Mouse (Mus musculus) cerebellum, adult 8-10 months (tissue): Measurements from ENCODE around the gene Ndufaf4.
A peak's percentile ranks its signal among the peaks of the same experiment; 100 is the strongest.
"Not testable (repeated sequence)": the region's sequence is repeated elsewhere in the genome, so short reads cannot be mapped to it uniquely, and the experiment has no call there.

Source experiments
- DNase-seq: peaks from one replicate; pipeline ENCODE4 v3.0.0; 2022

Ndufaf4 gene

DNA sequence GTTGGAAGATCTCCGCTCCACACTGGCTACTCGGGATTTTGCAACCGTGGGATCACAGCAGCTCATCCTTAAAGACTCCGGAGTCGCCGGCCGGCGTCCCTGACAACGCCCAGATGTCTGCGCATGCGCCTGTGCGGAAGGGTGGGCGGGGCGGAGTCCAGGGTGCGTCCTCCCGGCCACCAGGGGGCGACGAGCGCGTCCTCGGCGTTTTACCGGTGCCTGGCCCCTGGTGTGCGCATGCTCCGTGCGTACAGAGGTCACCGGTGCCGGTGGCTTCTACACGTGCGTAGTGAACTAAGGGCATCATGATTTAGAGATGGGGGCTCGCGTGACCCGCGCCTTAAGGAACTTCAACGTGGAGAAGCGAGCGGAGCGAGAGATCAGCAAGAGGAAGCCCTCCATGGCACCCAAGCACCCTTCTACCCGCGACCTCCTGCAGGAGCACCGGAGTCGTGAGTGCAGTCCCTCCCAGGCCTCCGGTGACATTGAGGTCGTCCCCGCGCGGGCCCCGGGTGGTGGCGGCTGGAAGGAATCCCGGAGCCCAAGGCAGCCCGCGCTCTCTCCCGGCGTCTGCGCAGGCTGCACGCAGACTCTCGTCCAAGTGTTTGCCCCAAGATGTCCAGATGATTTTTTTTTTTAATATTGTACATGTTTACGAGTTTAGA is at the start of gene Ndufaf4:
Gene Ndufaf4, plus strand, starts transcription at position 233 of the 665 bp plus-strand sequence.
- peak; percentile 99 for DNase-seq

DNA sequence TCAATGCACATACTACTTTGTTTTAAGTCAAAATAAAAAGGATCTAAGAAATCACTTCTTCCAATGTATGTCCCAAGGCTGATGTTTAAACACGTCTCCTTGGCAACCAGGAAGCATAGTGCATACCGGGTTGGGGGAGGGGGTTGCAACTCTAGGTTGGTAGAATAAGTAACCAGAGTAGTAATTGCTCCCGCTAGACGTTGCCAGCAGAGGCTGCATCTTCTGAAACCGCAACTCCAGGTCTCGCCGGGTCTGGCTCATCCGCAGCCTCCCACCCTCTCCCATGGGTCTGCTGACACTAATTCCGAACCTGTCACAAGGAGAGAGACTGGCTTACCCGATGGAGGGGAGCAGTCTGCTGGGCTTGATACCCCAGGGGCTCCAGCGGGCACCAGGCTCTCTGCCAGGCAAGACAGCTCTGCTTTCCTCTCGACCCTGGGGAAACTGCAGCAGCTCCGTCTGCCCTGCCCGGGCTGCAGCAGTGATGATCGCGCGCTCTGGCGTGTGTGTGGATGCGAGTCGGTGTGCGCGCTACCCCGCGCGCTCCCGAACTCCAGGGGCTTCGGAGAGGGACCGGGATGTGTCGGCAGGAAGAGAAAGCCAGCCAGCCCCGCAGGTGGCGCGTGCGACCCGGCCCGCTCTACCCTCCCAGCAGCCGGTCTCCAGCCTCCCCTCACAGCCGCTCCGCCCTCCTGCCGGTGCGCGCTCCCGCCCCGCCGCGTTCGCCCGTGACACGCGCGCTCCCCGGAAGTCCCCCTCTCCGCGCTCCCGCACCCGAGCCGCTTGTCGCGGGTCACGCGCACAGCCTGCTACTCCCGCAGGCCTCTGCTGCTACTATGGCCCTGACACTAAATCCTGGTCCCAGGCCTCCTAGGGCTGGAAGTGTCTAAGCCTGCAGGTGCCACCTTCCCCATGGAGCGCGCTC is 47.2 kb upstream of the Ndufaf4 start, which contains the start of gene Klhl32:
Gene Klhl32, minus strand, starts transcription at position 724 of the 925 bp plus-strand sequence.
- DNase-seq: peak; percentile 89

DNA sequence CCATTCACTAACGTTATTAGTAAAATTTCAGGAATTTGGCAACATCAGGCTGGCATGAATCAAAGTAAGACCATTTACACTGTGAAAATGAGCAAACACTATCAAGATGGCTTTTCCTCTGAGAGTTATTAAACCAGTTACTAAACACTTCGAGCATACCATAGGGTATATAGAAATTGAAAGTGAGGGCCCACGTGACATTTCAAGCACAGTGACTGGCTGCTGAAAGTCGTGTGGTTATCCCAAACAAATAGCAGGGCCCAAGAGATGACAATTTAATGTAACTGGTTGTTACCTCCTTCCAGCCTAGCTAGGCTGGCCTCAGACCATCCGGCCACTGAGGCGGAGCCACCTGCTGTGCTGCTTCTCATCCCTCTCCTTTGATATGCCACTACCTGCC is 32.2 kb upstream of the Ndufaf4 start:
- DNase-seq: no peak

DNA sequence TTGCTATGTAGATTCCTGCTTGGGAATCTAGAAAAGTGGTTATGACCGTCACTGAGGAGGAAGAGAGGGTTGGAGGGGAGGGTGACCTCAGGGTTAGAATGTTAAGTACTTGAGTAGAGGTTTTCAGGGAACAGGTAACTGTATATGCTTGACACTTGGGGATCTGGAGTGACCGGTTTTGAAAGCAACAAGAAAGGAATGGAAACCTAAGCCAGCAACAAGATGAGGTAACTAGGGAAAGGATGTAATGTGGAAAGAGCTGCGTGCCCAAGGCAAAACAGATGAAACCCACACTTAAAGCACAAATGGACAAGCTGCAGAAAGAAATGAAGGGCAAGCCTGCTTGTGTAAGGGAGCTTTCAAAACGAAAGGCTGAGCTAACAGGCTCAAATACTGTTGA is 28.7 kb upstream of the Ndufaf4 start:
- DNase-seq: no peak

DNA sequence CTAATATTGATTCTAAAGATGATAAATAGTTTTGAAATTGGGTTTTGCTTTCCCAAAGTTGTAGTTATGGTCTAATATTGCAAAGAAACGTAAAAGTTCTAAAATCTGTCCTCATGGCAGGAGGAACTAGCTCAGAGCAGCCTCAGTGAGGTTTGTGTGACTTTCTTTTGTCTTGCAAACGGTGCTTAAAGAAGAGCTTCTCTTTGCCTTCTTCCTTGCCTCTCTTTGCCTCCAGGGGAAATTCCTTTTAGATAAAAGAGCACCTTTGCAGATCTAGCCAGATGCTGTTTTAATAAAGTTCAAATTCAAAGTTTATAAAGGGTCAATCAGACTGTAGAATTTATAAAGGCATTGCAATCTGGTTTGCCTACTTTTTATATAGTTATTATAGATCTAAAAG is 8.5 kb upstream of the Ndufaf4 start:
- not testable (repeated sequence) for DNase-seq

DNA sequence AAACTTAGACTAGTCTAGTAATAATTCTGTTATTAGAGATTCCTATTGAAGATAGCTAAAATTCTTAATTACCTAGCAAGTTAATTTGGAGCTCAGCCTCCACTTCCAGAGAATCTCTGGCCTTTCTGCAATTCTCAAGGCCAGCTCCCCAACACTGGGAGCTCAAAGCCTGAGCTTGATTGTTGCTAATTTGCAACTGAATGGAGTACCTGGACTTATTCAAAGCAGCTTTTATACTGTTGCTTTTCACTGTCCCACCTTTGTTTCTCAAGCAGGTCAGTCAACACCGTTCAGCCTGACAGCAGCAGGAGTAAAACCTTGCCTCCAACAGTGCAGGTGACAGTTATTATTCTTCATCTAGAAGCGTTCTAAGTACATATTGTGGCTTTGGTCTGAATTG is 5.6 kb upstream of the Ndufaf4 start:
- DNase-seq: not testable (repeated sequence)

DNA sequence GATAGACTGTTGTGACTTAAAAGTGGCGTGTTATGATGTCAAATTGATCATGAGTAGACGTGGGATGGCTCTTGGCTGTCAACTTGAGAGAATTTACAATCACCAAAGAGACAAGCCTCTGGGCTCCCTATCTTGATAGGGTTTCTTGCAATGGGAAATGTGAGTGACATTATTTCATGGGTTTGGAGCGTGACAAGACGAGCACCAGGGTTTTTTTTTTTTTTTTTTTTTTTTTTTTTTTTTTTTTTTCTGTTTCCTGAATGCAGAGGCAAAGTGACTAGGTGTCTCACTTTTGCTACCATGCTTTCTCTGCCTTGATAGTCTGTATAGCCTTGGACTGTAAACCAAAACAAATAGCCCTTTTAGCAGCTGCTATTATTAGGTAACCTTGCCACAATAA is 3.3 kb upstream of the Ndufaf4 start:
- no peak for DNase-seq

DNA sequence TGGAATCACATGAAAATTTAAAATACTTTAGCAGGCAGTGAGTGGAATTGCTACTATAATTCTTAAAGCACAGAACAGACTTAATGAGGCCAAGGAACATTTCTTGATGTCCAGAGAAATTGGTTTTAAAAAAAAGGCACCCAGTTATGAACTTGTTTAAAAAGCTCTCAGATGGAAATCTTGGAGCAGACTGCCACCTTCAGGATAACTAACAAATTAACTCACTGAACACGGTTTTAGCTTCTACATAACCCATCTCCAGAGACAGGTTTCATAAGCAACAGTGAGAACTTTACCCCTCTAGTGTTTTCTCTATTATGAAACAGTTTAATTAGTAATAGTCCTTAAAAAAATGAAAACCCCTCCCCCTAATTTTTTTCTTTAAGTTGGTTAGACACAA is 1.1 kb upstream of the Ndufaf4 start:
- DNase-seq: peak; percentile 33

DNA sequence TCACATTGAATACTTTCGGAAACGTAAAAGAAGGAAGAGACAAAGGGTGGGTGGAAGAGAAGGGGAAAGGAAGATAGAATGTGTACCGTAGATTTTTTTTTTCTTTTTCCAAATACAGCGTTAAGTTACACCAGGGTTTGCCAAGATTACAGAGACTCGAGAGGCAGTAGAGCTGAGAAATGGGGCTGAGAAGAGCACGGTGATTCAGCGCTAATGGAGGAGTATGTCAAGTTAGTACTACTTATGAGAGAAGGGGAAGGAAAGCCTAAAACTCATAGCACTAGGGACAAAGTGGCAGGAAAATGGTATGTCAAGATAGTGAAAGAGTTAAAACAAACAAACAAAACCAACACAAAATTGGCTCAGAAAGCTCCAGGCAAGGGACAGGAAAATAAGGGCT is 532 bp upstream of the Ndufaf4 start:
- no peak for DNase-seq

DNA sequence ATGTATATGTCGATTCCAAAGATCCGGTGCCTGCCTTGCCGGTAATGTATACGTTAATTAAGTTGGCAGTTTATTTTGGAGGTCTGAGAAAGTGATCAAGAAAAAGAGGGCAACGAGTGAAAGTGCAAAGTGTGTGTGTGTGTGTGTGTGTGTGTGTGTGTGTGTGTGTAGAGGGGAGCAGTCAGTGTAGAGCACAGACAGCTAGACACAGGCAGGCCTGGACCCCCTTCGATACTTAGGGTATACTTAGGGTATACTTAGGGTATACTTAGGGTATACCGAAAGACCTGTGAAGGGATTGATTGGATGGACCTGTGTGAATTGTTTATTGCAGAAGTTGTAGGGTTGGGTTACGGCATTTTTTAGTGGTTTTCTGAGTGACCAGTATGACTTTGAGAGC is 753 bp downstream of the Ndufaf4 start:
- no peak for DNase-seq

DNA sequence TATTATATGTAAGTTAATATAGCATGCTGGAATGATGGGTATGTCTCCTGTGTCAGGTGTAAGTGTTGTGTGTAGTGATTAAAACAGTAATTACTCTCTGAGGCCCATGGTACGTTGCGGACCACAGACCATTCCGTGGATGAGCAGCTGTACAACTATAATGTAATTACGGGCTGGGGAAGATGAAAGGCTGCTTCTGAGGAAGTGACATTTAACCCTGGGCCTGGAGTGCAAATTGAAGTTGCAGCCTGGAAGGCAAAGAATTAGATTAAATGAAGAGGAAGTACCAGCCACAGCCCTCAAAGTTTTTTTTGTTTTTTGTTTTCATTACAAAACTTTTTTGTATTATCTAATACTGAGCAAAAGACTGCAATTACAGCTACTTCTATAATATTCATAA is 1.3 kb downstream of the Ndufaf4 start:
- DNase-seq: peak; percentile 2

DNA sequence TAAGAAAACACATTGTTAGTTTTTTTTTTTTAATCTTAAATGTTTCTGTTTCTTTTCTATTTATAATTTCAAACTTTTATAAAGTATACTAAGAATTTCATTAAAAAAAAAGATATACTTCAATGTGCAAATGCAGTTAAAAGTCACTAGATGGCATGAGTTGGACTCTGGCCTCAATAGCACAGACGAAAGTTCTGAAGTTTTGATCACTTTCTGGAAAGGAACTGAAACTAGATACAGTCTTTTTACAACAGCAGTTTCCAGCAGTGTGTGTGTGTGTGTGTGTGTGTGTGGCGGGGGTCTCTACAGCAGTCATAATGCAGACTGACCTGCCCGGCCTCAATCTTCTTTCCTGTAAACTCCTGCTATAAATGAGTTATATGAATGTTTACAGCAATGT is 9.9 kb downstream of the Ndufaf4 start:
- no peak for DNase-seq

DNA sequence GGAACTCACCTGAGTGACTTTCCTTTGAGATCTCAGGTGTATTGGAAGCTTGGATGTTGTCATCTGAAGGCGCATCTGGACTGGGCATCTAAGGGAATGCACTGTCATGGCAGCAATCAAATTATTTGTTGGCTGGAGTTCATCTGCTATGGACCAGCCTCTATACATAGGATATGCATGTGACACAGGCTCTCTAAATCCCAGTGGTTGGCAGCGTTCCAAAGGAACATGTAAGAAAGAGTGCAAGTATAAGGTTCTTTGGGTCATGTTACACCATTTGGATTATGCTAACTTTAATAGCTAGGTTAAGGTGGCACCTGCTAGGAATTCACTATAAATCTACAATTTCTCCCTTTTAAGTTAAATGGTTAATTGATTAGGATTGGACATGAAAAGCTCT is 17.7 kb downstream of the Ndufaf4 start:
- no peak for DNase-seq

DNA sequence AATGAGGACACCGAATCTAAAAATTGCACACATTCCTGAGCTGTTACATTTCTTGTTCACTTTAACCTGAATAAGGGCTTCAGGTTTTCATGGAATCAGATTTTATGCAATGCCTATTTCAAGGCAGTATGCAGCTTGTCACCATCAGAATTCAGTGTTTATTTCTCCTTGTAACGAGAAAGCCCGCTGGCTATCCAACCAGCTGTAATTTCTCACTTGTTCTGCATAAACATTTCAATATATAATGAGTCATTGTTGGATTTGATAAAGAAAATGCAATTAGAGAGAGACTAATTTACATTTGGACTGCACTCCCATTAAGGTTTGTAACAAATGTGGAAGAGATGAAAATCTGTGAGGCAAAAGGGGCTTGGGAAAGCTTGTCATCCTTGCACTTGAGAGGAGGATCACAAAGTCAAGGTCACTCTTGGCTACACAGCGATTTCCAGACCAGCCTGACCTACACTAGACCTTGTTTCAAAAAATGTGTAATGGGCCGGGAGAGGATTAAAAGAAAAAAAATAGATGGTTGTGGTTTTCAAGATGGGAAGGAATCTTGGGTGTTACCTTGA is 22.2 kb downstream of the Ndufaf4 start:
- DNase-seq: no peak

DNA sequence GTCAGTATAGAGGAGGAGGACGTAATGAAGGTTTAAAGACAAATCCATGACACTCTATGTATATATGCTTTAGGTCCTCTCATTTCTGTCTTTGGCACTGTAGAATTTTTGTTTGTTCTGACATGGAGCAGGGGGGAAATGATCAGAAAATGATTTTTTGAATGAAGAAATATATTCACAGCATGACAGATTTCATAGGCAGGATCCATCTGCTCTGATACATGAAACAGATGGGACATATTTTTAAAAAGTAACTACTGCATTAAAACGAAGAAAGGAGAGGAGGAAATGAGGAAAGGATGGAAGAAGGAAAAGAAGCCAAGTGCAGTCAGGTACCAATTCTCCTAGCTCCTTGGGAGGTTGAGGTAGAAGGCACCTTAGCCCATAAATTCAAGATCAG is 26.8 kb downstream of the Ndufaf4 start:
- no peak for DNase-seq

DNA sequence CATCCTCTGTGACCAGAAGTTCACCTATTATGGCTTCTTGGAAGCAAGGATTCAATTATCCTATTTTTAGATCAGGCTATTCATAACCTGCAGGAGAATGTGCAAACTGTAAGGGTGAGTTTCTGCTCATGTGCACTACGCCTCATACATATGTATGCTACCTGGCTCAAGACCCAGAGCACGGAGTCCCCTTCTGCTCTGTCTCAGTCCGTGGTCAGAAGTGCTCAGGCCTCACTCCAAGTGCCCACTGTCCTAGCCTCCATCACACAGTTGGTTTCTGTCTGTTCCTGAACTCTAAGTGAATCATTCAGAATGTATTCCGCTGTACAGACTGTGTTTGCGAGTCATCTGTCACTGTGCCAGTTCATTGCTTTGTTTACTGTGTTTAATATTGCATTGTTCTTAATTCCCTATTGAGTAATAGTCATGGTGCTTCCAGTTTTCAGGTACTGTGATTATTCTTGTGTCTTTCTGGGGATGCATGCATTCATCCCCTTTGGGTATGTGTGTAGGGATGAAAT is 30.4 kb downstream of the Ndufaf4 start:
- DNase-seq: no peak

DNA sequence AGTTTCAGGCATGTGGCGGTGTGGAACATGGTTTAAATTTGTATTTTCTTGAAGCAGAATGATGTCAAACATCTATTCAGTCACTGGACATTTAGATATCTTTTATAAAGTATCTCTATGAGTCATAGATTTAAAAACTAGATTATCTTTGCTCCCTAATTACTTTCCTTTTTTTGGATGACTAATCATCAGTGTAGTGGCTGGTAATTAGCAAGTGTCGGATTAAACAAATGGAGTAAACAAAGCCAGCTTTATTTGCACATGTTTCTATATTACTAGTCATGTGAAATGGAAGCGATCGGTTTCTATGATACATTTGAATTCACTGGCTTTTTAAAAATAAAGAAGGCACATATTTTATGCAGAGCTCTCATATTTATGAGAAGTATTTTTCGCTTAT is 31.0 kb downstream of the Ndufaf4 start:
- DNase-seq: no peak

DNA sequence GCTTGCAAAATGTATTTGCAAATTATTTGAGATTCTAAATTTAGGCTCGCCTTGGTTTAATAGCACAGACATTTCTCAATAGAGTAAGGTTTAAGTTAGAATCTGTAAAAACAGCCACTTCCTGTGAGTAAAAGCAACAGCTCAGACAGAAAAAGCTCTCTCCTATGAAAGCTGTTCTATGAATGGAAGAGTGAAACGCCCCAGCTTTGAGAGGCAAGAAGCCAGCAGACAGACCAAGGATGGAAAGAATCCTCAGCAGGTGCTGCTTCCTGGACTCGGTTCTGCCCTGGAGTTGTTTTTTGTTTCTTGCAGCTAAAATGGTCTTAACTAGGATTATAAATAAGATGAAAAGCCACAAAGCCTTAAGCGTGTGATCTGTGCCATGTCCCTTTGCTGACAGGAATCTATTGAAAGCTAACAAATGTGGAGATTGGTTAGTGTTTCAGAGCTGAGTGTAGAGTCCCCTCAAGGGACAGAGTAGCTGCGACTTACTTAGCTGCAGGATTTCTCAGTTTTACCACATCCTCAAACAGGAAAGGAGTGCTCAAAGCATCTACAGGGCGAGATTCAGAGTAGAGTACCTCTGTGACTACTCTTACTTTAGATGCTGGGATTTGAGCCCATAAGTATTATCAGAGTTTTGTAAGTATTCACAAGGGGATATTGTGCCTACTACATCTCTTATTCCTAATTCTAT is 45.0 kb downstream of the Ndufaf4 start:
- DNase-seq: no peak
